Mouse (Mus musculus) midbrain, postnatal 0 days (tissue): ENCODE measurements around the gene Ccdc191. TPM values are rescaled to one million over a fixed set of nuclear protein-coding genes. Genes with fewer than 3 reads are reported as not detected.

ENCODE experiments used
- ATAC-seq: fragments of 200-750 bp; cut with Nextera tagmentation; 2 replicates; pipeline ENCODE4 v1.8.0; 2017; ENCODE audit warnings: moderate number of reproducible peaks, mild to moderate bottlenecking, moderate TSS enrichment, moderate library complexity; ENCODE audit not compliant: low FRiP score
- DNase-seq: peaks from one replicate; pipeline ENCODE4 v3.0.0-alpha.2; 2015; ENCODE audit warnings: low spot score
- H3K27ac ChIP-seq: fragments of 300-500 bp; sonication (generic); 2 replicates; pipeline ENCODE4 v1.5.1; 2014; ENCODE audit warnings: low read depth, mild to moderate bottlenecking, low read length, mixed read lengths
- H3K27me3 ChIP-seq: fragments of 300-500 bp; sonication (generic); 2 replicates; pipeline ENCODE4 v1.6.1; 2014; ENCODE audit warnings: low read length, control low read depth, mixed read lengths; ENCODE audit not compliant: insufficient read depth
- H3K36me3 ChIP-seq: fragments of 300-500 bp; sonication (generic); 2 replicates; pipeline ENCODE4 v1.6.1; 2014; ENCODE audit warnings: low read length, control low read depth, mixed read lengths; ENCODE audit not compliant: insufficient read depth
- H3K4me1 ChIP-seq: fragments of 300-500 bp; sonication (generic); 2 replicates; pipeline ENCODE4 v1.6.1; 2014; ENCODE audit warnings: mild to moderate bottlenecking, control low read depth, antibody characterized with exemption, low read length, mixed read lengths; ENCODE audit not compliant: insufficient read depth
- H3K4me2 ChIP-seq: fragments of 300-500 bp; sonication (generic); 2 replicates; pipeline ENCODE4 v1.6.1; 2014; ENCODE audit warnings: low read depth, mild to moderate bottlenecking, low read length, mixed read lengths; ENCODE audit not compliant: poor library complexity, severe bottlenecking
- H3K4me3 ChIP-seq: fragments of 300-500 bp; sonication (generic); 2 replicates; pipeline ENCODE4 v1.5.1; 2014; ENCODE audit warnings: low read depth, mild to moderate bottlenecking, low read length, moderate library complexity
- H3K9ac ChIP-seq: fragments of 300-500 bp; sonication (generic); replicated peaks from 2 replicates; pipeline ENCODE4 v1.6.1; 2014; ENCODE audit warnings: mild to moderate bottlenecking, low read length, moderate library complexity, mixed read lengths; ENCODE audit not compliant: poor library complexity, severe bottlenecking
- H3K9me3 ChIP-seq: fragments of 300-500 bp; sonication (generic); 2 replicates; pipeline ENCODE4 v1.6.1; 2016; ENCODE audit warnings: low read length, control low read depth
- CTCF ChIP-seq: IDR thresholded peaks from 2 replicates; pipeline ENCODE4 v1.5.1; 2016; ENCODE audit warnings: antibody characterized with exemption, mild to moderate bottlenecking
- WGBS: fragments of 180-500 bp; shearing (Covaris S2); extraction: QIAGEN DNeasy Blood & Tissue Kit; methylation state at CpG from one replicate; pipeline ENCODE4 v1.1.7; 2014; 5-methylcytosine and 5-hydroxymethylcytosine counted together
- polyA plus RNA-seq: library from polyadenylated mRNA; unstranded; fragments of >200 nt; fragmentation: Nextera tagmentation; extraction: Ambion mirVana; gene quantifications from 2 replicates; pipeline ENCODE4 v1.2.1, GENCODE M21; 2015
- total RNA-seq: library from RNA; depleted of rRNA; stranded (reverse); fragments of >200 nt; gene quantifications from 2 replicates; pipeline ENCODE4 v1.2.3, GENCODE M21; 2014

The Ccdc191 gene
- total and polyA plus RNA-seq, 2 experiments from 2014 or later = 0.93 to 4.0 TPM

DNA sequence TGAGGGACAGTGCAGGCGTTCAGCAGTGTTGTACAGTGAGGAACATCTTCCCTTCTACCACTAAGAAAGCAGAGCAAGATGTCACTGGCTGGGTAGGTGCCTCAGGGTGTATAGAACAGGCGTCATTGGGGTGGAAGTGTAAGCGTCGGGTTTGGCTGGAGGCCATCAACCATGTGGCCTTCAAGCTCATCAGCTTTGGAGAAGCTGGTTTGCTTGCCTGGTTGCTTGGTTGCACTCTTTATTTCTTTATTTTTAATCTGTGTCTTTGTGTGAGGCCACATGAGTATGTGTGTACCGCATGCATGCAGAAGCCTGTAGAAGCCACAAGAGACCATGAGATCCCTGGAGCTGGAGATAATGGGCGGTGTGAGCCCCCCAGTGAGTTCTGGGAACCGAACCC is 42.7 kb downstream of the Ccdc191 start:
- 90% methylated on average over 7 of the region's 7 CpGs for WGBS
- no peak overlapping the region for H3K27ac ChIP-seq

DNA sequence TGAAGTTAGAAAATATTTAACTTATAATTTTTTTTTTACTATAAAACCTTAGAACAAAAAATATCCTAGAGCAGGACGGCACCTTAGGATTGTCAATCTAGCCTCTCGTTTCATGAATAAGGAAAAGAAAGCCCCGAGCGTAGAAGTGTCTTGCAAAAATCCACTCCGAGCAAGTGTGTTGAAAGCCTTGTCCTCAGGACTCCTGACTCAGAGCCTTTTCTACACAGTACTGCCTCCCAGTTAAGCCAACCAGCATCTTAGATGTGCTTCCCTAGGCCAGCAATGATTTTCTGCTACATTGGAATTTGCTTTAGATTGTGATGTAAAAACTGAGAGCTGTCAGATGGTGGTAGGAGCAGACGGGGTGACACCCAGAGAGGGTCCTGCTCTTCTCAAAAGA is 43.4 kb downstream of the Ccdc191 start:
- DNase-seq = no peak
- WGBS = 85% methylated on average over 6 of the region's 6 CpGs

More for the DNA sequence above, 42.7 kb downstream of the Ccdc191 start:
- Histone ChIP-seq H3K9ac (no peak overlapping the region), H3K27me3 (no peaks in the 10 kb centered on the region), H3K4me3 (no peak overlapping the region), H3K4me1 (no peaks in the 10 kb centered on the region), H3K4me2 (no peak overlapping the region), H3K36me3 (no peaks in the 10 kb centered on the region), H3K9me3 (no peaks in the 10 kb centered on the region)
- DNase-seq = no peak
- no peak for ATAC-seq
- no peak for TF ChIP-seq CTCF

DNA sequence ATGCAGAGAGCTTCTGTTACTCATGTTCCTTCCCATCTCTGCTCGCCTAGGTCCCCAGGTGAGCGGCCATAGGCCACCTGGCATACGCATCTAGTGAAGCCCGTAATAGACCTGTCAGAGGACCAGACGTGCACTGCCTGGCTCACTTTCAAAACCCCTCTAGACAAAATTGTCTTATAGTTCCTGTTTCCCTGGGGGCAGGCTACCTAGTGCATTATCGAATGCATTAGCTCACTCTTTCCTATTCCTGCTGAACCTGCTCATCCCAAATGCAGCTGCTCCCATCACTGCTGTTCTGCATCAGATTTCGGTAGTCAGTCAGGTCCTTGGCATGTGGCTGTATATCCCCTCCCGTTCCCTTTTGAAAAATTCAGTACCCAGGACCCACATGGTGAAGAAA is 45.3 kb downstream of the Ccdc191 start:
- no peaks in the 10 kb centered on the region for H3K9me3 ChIP-seq
- H3K4me1 ChIP-seq = no peaks in the 10 kb centered on the region
- H3K9ac ChIP-seq = no peak overlapping the region
- 86% methylated on average over 8 of the region's 8 CpGs for WGBS
- H3K4me3 ChIP-seq = no peak overlapping the region
- H3K36me3 ChIP-seq = no peaks in the 10 kb centered on the region
- ATAC-seq (no peak), DNase-seq (no peak)
- TF ChIP-seq CTCF = no peak
- H3K4me2 ChIP-seq = no peak overlapping the region
- H3K27me3 ChIP-seq = no peaks in the 10 kb centered on the region
- no peak overlapping the region for H3K27ac ChIP-seq

More for the DNA sequence above, 43.4 kb downstream of the Ccdc191 start:
- Histone ChIP-seq H3K27me3 (no peaks in the 10 kb centered on the region), H3K4me2 (no peak overlapping the region), H3K36me3 (no peaks in the 10 kb centered on the region), H3K4me3 (no peak overlapping the region), H3K4me1 (no peaks in the 10 kb centered on the region), H3K9me3 (no peaks in the 10 kb centered on the region), H3K9ac (no peak overlapping the region), H3K27ac (no peak overlapping the region)
- TF ChIP-seq CTCF = no peak
- ATAC-seq = no peak

DNA sequence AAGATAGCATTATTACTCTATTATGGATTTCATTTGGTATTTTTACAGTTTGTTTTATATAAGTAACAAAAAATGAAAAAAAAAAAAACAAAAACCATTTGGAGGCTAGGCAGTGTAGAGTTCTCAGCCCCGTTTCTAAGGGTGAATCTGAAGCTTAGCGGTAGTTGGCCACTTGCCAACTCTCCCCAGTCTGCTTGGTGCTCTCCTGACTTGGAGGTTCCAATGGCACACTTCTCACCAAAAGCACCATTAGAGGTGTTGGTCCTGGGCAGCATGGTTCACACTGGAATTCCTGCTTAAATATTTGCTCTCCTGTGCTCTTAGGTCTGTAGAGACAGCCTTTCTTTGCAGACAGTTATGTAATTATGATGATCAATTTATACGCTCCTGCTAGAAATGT is 45.8 kb downstream of the Ccdc191 start:
- no peak for TF ChIP-seq CTCF
- ATAC-seq (no peak), DNase-seq (no peak)
- H3K4me1 ChIP-seq = no peaks in the 10 kb centered on the region
- H3K4me3 ChIP-seq = no peak overlapping the region
- no peaks in the 10 kb centered on the region for H3K9me3 ChIP-seq
- no peak overlapping the region for H3K4me2 ChIP-seq
- H3K36me3 ChIP-seq = no peaks in the 10 kb centered on the region
- 72% methylated on average over 3 of the region's 3 CpGs for WGBS
- no peak overlapping the region for H3K9ac ChIP-seq
- H3K27me3 ChIP-seq = no peaks in the 10 kb centered on the region
- no peak overlapping the region for H3K27ac ChIP-seq

DNA sequence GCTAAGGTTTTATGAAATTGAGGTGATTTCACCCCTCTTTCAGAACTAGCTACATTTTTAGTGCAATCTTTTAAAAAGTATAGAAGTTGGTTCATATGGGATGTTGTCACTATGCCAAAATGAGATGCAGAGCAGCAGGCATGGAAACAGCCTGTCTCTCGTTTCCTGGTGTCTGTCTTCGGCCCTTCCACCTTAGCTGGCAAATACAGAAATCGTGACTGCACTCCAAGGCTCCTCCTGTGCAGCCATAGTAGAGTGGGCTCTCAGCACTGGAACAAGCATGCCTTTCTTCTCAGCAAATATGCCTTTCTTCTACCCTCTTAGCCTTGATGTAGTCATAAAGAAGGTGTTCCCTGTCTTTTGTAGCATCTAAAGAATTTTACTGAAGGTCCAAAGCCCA is 46.3 kb downstream of the Ccdc191 start:
- no peak for ATAC-seq
- DNase-seq = no peak
- H3K4me2 ChIP-seq = no peak overlapping the region
- WGBS = 87% methylated on average over 3 of the region's 3 CpGs
- no peak overlapping the region for H3K27ac ChIP-seq
- no peaks in the 10 kb centered on the region for H3K4me1 ChIP-seq
- no peaks in the 10 kb centered on the region for H3K9me3 ChIP-seq
- H3K4me3 ChIP-seq = no peak overlapping the region
- TF ChIP-seq CTCF = no peak
- no peak overlapping the region for H3K9ac ChIP-seq
- H3K27me3 ChIP-seq = no peaks in the 10 kb centered on the region
- H3K36me3 ChIP-seq = no peaks in the 10 kb centered on the region

DNA sequence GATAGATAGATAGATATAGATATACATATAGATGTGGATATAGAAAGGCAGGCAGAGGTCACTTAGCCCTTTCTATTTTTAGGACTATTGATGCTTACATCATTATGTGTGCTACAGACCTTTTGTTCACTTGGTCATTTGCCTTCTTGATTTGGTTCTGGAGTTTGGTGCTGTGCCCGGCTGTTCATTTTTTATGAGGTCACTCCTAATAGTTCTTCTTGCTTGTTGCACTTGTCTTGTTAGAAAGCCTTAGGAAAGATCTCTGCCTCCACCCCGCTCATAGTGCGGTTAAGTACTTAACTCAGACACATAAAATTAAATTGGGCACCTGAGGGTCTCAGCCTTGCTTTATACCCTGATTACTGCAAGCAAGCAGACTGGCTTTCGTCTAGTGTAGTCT is 51.2 kb downstream of the Ccdc191 start:
- Histone ChIP-seq H3K4me1 (no peaks in the 10 kb centered on the region), H3K9ac (no peak overlapping the region), H3K9me3 (no peaks in the 10 kb centered on the region), H3K36me3 (no peaks in the 10 kb centered on the region), H3K4me2 (no peak overlapping the region), H3K27me3 (no peaks in the 10 kb centered on the region), H3K27ac (no peak overlapping the region), H3K4me3 (no peak overlapping the region)
- DNase-seq (no peak), ATAC-seq (no peak)
- no peak for TF ChIP-seq CTCF
- WGBS = 93% methylated on average over 4 of the region's 4 CpGs

DNA sequence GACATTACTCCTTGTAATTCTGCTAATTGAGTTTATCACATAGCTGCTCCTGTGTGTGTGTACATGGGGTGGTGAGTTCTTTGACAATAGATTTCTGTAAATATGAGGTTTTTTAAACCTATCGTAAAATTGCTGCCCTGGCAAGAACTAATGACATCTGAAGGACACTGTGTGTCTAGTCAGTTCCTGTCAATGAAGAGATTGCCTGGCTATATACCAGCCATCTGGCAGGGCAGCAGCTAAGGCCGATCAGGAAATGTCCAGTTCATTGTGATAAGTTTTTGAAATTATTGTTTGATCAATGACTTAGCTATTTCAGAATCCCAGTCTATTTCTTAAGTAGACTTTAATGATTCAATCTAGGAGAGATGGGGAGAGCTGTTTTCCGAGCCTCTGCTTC is 55.8 kb downstream of the Ccdc191 start:
- H3K27ac ChIP-seq = no peak overlapping the region
- no peaks in the 10 kb centered on the region for H3K9me3 ChIP-seq
- no peaks in the 10 kb centered on the region for H3K4me1 ChIP-seq
- H3K4me2 ChIP-seq = no peak overlapping the region
- ATAC-seq (no peak), DNase-seq (no peak)
- H3K9ac ChIP-seq = no peak overlapping the region
- WGBS = 82% methylated on average over 3 of the region's 3 CpGs
- H3K27me3 ChIP-seq = no peaks in the 10 kb centered on the region
- H3K4me3 ChIP-seq = no peak overlapping the region
- TF ChIP-seq CTCF = no peak
- H3K36me3 ChIP-seq = no peaks in the 10 kb centered on the region
